Mouse (Mus musculus): ENCODE measurements around the gene Insl5. TPM values are rescaled to one million over a fixed set of nuclear protein-coding genes. Genes with fewer than 3 reads are reported as not detected.

Gene Insl5
- 110 TPM for polyA plus RNA-seq (2014; fragmentation: Illumina TruSeq; extraction: RNeasy Lipid Tissue Mini Kit (QIAGEN cat#74804); ENCODE audit: low read depth, low replicate concordance)

DNA sequence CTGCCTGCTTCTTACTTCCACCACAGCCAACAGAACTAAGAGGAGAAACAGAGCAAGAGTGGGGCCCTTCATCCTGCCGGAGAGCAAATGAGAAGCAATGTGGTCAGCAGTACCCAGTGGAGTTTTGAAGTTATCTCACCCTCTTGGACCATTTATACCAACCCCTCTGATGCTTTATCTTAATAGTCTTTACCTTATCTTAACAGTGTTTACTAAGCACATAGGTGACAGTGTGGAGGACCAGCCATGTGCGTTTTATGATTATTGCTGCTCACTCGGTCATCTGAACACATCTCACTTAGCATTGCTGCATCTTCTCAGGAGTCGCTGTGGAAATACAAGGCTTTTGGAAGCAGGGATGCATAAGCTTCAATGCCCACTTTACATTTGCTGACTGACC is at the start of gene Insl5:
Insl5 (minus strand) TSS at position 222 of the 400 bp plus-strand sequence.

GRCm38 (mm10) chr4:102978440-102978839 is 48.2 kb downstream of the Insl5 start, which contains the start of gene Tctex1d1:
TSS of gene Tctex1d1 (plus strand) at chr4:102978606.

Other genes starting within 250 kb of the Insl5 start
- 1.5 TPM for gene Tctex1d1, start 48.2 kb downstream of the Insl5 start, polyA plus RNA-seq (2014; fragmentation: Illumina TruSeq; extraction: RNeasy Lipid Tissue Mini Kit (QIAGEN cat#74804); ENCODE audit: low read depth, low replicate concordance)
- gene Mier1, start 87.5 kb upstream of the Insl5 start, polyA plus RNA-seq (2014; fragmentation: Illumina TruSeq; extraction: RNeasy Lipid Tissue Mini Kit (QIAGEN cat#74804); ENCODE audit: low read depth, low replicate concordance) = 355 TPM
- gene Wdr78, start 87.7 kb upstream of the Insl5 start, polyA plus RNA-seq (2014; fragmentation: Illumina TruSeq; extraction: RNeasy Lipid Tissue Mini Kit (QIAGEN cat#74804); ENCODE audit: low read depth, low replicate concordance) = 2.4 TPM
- 28.3 TPM for gene Slc35d1, start 188.3 kb upstream of the Insl5 start, polyA plus RNA-seq (2014; fragmentation: Illumina TruSeq; extraction: RNeasy Lipid Tissue Mini Kit (QIAGEN cat#74804); ENCODE audit: low read depth, low replicate concordance)